Mouse (Mus musculus) heart, embryonic 11.5 days (tissue): ENCODE measurements at regions not wholly inside any gene's neighbourhood (a gene's known extent, or its start where the extent isn't known, plus 50 kb on each side); places are given as distances from the start of the nearest gene placed in this dataset.

ENCODE experiments used
- ATAC-seq: fragments of 200-750 bp; cut with Nextera tagmentation; replicated peaks from 2 replicates; pipeline ENCODE4 v1.8.0; 2017; ENCODE audit warnings: moderate library complexity; ENCODE audit not compliant: insufficient number of reproducible peaks, low FRiP score, low TSS enrichment
- H3K27ac ChIP-seq: fragments of 300-500 bp; sonication (generic); 2 replicates; pipeline ENCODE4 v1.5.1; 2014; ENCODE audit warnings: mild to moderate bottlenecking, low read depth, low read length
- H3K27me3 ChIP-seq: fragments of 300-500 bp; sonication (generic); 2 replicates; pipeline ENCODE4 v1.6.1; 2014; ENCODE audit warnings: mild to moderate bottlenecking, low read length, mixed read lengths; ENCODE audit not compliant: control insufficient read depth, insufficient read depth
- H3K36me3 ChIP-seq: fragments of 300-500 bp; sonication (generic); 2 replicates; pipeline ENCODE4 v1.6.1; 2014; ENCODE audit warnings: mild to moderate bottlenecking, low read length, moderate library complexity, mixed read lengths; ENCODE audit not compliant: control insufficient read depth, insufficient read depth
- H3K4me1 ChIP-seq: fragments of 300-500 bp; sonication (generic); 2 replicates; pipeline ENCODE4 v1.6.1; 2014; ENCODE audit warnings: low read length; ENCODE audit not compliant: control insufficient read depth, insufficient read depth
- H3K4me2 ChIP-seq: fragments of 300-500 bp; sonication (generic); 2 replicates; pipeline ENCODE4 v1.6.1; 2014; ENCODE audit warnings: mild to moderate bottlenecking, moderate library complexity
- H3K4me3 ChIP-seq: fragments of 300-500 bp; sonication (generic); 2 replicates; pipeline ENCODE4 v1.5.1; 2014; ENCODE audit warnings: low read depth, low read length
- H3K9ac ChIP-seq: fragments of 300-500 bp; sonication (generic); 2 replicates; pipeline ENCODE4 v1.6.1; 2014; ENCODE audit warnings: mild to moderate bottlenecking, low read depth, low read length, moderate library complexity
- H3K9me3 ChIP-seq: fragments of 300-500 bp; sonication (generic); replicated peaks from 2 replicates; pipeline ENCODE4 v1.6.1; 2016; ENCODE audit warnings: low read length; ENCODE audit not compliant: control insufficient read depth
- WGBS: fragments of 180-500 bp; shearing (Covaris S2); extraction: QIAGEN DNeasy Blood & Tissue Kit; methylation state at CpG from one replicate; pipeline ENCODE4 v1.1.7; 2014; ENCODE audit not compliant: insufficient replicate concordance; 5-methylcytosine and 5-hydroxymethylcytosine counted together

- no peaks in the 10 kb centered on the region for H3K27me3 ChIP-seq
- H3K9me3 ChIP-seq: no peaks in the 10 kb centered on the region
- no peak overlapping the region for H3K9ac ChIP-seq
- ATAC-seq: no peak
- no peaks in the 10 kb centered on the region for H3K36me3 ChIP-seq
- 70% methylated on average over 3 of the region's 3 CpGs for WGBS
- H3K27ac ChIP-seq: no peak overlapping the region
- no peak overlapping the region for H3K4me2 ChIP-seq
- no peaks in the 10 kb centered on the region for H3K4me1 ChIP-seq
- H3K4me3 ChIP-seq: no peak overlapping the region
Measured at GRCm38 (mm10) chr7:69865801-69866200, 500.7 kb downstream of the Nr2f2 start.

GRCm38 (mm10) chr7:69844631-69845324, 521.8 kb downstream of the Nr2f2 start:
- Histone ChIP-seq H3K9ac (no peak overlapping the region), H3K4me1 (no peaks in the 10 kb centered on the region), H3K4me3 (no peak overlapping the region), H3K9me3 (no peaks in the 10 kb centered on the region), H3K36me3 (no peaks in the 10 kb centered on the region), H3K4me2 (no peak overlapping the region), H3K27me3 (no peaks in the 10 kb centered on the region), H3K27ac (no peak overlapping the region)
- ATAC-seq: no peak
- 63% methylated on average over 19 of the region's 19 CpGs for WGBS

DNA sequence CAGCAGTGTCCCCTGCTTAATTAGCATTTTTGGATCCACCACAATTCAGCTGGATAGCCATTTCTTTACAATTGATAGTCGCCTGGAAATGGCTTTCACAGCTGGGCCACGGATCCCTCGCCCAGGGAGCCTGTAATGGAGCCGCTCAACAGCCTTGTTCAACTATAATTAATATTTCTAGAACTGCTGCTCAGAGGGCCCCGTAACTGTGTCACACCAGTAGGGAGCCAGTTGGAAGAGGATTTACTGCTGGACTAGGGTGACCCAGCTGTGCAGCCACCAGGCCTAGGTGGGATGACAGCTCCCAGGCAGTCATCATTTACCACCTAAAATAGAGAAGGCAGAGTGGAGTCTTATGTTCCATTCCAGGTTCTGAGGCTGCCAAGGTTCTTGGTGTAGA, 529.2 kb downstream of the Nr2f2 start:
- no peaks in the 10 kb centered on the region for H3K36me3 ChIP-seq
- no peak for ATAC-seq
- no peak overlapping the region for H3K27ac ChIP-seq
- WGBS: 90% methylated on average over 5 of the region's 5 CpGs
- no peaks in the 10 kb centered on the region for H3K9me3 ChIP-seq
- H3K4me3 ChIP-seq: no peak overlapping the region
- H3K4me1 ChIP-seq: no peaks in the 10 kb centered on the region
- H3K4me2 ChIP-seq: no peak overlapping the region
- H3K9ac ChIP-seq: no peak overlapping the region
- H3K27me3 ChIP-seq: no peaks in the 10 kb centered on the region

DNA sequence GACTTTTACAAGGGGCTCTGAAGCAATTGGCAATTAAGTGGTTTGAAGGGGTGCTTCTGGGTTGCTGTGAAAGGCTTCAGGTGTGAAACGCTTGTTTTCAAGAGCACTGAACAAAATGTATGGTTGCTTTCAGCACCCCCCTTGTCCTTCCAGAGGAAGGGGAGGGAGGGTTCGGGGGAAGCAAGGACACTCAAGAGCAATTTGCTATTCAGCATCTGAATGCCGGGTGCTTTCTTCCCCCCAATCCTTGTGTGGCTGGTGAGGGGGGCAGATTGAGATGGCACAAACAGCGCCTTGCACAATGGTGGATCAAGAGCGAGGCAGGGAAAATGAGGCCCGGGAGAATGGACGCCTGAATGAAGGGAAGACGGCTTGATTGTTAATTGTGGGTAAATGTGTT, 539.3 kb downstream of the Nr2f2 start:
- Histone ChIP-seq H3K4me3 (no peak overlapping the region), H3K27me3 (no peaks in the 10 kb centered on the region), H3K9ac (no peak overlapping the region), H3K36me3 (no peaks in the 10 kb centered on the region), H3K4me2 (no peak overlapping the region), H3K9me3 (no peaks in the 10 kb centered on the region), H3K4me1 (no peaks in the 10 kb centered on the region), H3K27ac (no peak overlapping the region)
- ATAC-seq: no peak
- WGBS: 71% methylated on average over 8 of the region's 8 CpGs

DNA sequence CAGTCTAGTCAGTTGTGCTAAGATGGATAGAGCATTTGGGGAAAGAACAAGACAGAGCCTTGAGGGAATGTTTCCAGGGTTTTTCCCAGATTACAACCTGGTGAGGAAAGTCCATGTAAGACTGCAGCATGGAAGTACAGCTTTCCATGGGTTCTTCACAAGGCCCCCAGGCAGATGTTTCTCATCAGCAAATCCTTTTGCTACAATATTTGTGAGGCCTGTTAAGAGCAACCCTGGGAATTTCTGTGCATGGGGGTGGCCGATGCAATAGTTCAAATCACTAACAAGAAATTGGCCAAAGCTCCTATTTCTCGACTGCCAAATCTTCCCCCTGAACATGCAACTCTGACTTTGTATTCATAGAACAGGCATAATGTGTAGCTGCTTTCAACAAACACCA, 546.0 kb downstream of the Nr2f2 start:
- no peak overlapping the region for H3K27ac ChIP-seq
- no peaks in the 10 kb centered on the region for H3K4me1 ChIP-seq
- no peaks in the 10 kb centered on the region for H3K36me3 ChIP-seq
- H3K4me2 ChIP-seq: no peak overlapping the region
- no peaks in the 10 kb centered on the region for H3K9me3 ChIP-seq
- 71% methylated on average over 2 of the region's 2 CpGs for WGBS
- H3K27me3 ChIP-seq: no peaks in the 10 kb centered on the region
- no peak overlapping the region for H3K4me3 ChIP-seq
- no peak for ATAC-seq
- H3K9ac ChIP-seq: no peak overlapping the region

- no peak overlapping the region for H3K9ac ChIP-seq
- H3K27ac ChIP-seq: no peak overlapping the region
- ATAC-seq: no peak
- WGBS: 83% methylated on average over 3 of the region's 3 CpGs
- no peak overlapping the region for H3K4me2 ChIP-seq
- no peaks in the 10 kb centered on the region for H3K4me1 ChIP-seq
- H3K9me3 ChIP-seq: no peaks in the 10 kb centered on the region
- no peaks in the 10 kb centered on the region for H3K36me3 ChIP-seq
- no peak overlapping the region for H3K4me3 ChIP-seq
- H3K27me3 ChIP-seq: no peaks in the 10 kb centered on the region
Measured at GRCm38 (mm10) chr7:69812301-69812700, 554.2 kb downstream of the Nr2f2 start.

GRCm38 (mm10) chr7:69810873-69811272, 555.7 kb downstream of the Nr2f2 start:
- H3K4me3 ChIP-seq: no peak overlapping the region
- H3K4me1 ChIP-seq: peaks cover 2% of the 10 kb centered on the region; the same call in 1 of the 2 replicates
- H3K4me2 ChIP-seq: peak overlapping the region; percentile 11; the same call in 1 of the 2 replicates
- no peaks in the 10 kb centered on the region for H3K36me3 ChIP-seq
- H3K27ac ChIP-seq: no peak overlapping the region
- no peaks in the 10 kb centered on the region for H3K9me3 ChIP-seq
- H3K27me3 ChIP-seq: no peaks in the 10 kb centered on the region
- 18% methylated on average over 5 of the region's 5 CpGs for WGBS
- no peak overlapping the region for H3K9ac ChIP-seq
- ATAC-seq: no peak

DNA sequence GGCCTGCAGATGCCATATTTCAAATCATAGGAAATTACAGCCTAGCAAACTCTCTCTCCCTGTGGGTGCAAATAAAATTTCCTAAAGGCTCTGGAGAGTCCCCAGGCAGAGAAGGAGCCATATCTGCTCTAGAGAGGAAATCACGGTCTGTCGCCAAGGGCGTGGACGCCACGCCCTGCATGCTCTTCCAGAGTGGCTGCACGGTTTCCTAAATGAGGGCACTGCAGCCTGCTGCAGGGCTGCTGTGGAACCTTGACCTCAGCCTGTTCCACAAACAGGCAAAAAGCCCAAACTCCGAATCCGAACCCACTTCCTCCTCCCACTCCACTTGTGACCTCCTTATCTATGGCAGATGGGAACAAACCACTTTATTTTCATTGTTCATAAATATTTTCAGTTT, 559.3 kb downstream of the Nr2f2 start:
- Histone ChIP-seq H3K9ac (no peak overlapping the region), H3K27me3 (no peaks in the 10 kb centered on the region), H3K36me3 (no peaks in the 10 kb centered on the region), H3K4me2 (no peak overlapping the region), H3K9me3 (no peaks in the 10 kb centered on the region), H3K4me3 (no peak overlapping the region), H3K4me1 (peaks cover 2% of the 10 kb centered on the region; the same call in 1 of the 2 replicates), H3K27ac (no peak overlapping the region)
- no peak for ATAC-seq
- 43% methylated on average over 8 of the region's 8 CpGs for WGBS

DNA sequence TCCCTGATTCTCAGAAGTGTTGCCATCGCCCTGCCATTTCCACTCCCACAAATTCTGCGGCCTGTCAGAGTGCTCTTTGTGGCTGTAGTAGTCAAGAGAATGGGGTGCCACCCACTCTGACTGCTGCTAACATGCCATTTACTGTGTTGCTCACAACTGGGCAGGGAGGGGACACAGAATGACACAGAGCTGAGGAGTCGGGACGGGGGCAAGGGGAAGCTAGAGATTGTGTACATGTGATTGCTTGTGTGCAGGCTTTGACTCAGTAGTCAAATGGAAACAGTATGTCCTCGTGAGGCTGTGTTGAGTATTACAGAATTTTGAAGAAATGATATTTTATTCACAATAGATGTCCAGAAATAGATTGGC, 595.6 kb downstream of the Nr2f2 start:
- H3K4me1 ChIP-seq: no peaks in the 10 kb centered on the region
- 82% methylated on average over 5 of the region's 5 CpGs for WGBS
- H3K4me2 ChIP-seq: no peak overlapping the region
- ATAC-seq: no peak
- H3K9ac ChIP-seq: no peak overlapping the region
- no peak overlapping the region for H3K4me3 ChIP-seq
- H3K27ac ChIP-seq: no peak overlapping the region
- no peaks in the 10 kb centered on the region for H3K27me3 ChIP-seq
- H3K36me3 ChIP-seq: no peaks in the 10 kb centered on the region
- H3K9me3 ChIP-seq: no peaks in the 10 kb centered on the region
